Mouse (Mus musculus) frontal cortex, postnatal 36 days (tissue): Measurements from ENCODE around the gene Gtsf1.
"Not testable (repeated sequence)": the region's sequence is repeated elsewhere in the genome, so short reads cannot be mapped to it uniquely, and the experiment has no call there.

ENCODE experiments used
- DNase-seq, 2 experiments: peaks; one replicate each; pipeline ENCODE4 v3.0.0; 2022; ENCODE audit warnings: low spot score in 2 of 2

The Gtsf1 gene

DNA sequence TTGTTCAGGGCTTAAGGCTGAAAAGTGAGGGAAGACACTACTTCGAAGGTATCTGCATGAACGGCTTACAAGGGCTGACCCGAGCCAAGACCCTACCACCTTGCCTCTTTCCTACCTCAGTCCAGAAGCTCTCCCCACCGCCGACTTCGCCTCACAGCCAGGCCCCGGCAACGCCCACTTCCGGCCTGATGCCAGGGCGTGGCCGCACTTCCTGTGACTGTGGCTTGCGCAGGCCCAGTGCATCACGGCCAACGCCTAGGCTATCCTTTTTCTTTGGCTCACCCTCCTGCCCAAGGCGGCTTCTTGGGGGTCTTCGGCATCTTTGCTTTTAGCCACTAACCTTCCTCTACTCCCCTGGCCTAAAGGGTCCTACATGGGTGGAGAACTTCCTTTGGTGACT is at the start of gene Gtsf1:
Gene Gtsf1, minus strand, starts transcription at position 230 of the 400 bp plus-strand sequence.
- DNase-seq, result no peak

DNA sequence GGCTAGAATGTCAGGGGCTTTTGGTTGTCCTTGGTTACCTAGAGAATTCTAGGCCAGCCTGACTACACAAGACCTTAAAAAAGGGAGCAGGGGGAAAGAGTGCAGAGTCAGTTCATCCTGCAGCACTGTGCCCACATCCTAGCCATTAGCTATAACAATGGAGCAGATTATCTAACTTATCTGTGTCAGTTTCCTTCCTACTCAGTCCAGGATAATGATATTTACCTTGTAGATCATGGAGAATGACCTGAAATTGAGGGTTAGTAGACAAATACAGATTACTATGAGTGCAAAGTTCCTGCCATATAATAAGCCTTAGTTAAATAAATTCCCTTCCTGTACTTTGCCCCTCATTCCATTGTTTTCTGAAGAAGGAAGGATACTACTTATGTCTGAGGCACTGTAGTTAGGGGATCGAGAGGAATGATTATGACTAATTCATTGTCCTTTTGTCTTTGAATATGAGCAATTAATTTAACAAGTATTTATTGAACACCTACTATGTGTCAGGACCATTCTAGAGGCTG is 48.9 kb upstream of the Gtsf1 start:
- DNase-seq, result no peak

DNA sequence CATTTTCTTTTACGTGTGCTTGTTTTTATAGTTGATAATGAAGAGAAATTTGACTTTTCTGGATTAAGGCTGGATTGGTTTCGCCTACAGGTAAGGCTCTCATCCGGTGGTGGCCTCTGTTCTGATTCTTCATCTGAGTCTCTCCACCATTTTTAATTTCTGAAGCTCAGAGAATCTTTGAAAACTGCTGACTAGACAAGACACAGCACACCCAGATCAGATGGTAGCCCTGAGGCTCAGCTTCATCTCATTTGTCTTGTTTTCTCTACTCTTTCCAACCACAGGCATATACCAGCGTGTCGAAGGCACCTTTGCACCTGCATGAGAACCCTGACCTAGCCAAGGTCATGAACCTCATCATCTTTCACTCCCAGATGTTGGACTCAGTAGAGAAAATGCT is 43.5 kb upstream of the Gtsf1 start:
- DNase-seq, result no peak

GRCm38 (mm10) chr15:103473182-103473581 is 42.9 kb upstream of the Gtsf1 start:
- DNase-seq, result peak; percentile 34 to 39

DNA sequence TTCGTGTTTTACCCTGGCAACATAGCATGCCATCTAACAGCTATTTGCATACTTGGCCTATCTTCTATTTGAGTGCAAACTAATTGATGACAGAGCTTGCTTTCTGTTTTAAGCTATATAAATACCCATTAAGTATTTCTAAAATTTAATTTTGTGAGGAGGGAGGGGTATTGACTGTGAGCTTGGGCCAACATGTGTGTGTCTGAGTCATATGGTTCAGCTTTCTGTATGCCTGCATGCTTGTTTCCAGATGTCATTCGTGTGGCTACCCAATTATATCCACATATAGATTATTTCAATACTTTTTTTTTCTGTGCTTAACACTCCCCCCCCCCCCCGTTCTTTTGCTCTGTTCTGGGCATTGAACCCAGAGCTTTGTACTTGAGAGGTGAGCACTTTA is 42.0 kb upstream of the Gtsf1 start:
- DNase-seq, result no peak

DNA sequence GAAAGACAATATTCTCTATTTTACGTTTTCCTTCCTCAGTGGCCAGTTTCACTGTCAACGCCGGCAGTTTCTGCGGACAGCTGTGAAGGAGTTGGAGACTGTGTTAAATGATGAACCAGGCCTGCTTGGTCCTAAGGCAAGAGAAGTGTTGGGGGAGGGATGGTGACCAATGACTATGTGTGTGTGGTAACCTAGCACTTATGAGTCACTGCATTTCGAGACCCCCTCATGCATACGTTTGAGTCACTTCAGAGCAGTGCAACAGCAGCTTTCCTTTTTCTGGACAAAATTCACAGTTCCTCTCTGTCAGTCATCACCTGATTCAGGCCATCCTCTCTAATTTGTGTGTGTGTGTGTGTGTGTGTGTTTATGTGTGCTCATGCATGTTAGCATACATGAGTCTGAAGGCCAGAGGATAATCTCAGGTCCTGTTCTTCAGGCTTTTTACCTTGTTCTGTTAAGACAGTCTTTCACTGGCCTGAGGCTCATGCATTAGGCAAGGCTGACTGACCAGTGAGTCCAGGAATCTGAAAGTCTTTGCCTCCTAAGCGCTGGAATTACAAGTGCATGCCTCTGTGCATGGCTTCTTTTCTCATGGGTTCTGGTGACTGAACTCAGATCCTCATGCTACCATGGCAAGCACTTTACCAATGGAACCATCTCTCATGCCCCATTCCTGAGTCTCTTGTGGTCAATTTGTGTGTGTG is 41.4 kb upstream of the Gtsf1 start:
- DNase-seq, result no peak

GRCm38 (mm10) chr15:103462539-103463261 is 32.4 kb upstream of the Gtsf1 start:
- no peak for DNase-seq

GRCm38 (mm10) chr15:103454449-103454848 is 24.2 kb upstream of the Gtsf1 start:
- no peak for DNase-seq

DNA sequence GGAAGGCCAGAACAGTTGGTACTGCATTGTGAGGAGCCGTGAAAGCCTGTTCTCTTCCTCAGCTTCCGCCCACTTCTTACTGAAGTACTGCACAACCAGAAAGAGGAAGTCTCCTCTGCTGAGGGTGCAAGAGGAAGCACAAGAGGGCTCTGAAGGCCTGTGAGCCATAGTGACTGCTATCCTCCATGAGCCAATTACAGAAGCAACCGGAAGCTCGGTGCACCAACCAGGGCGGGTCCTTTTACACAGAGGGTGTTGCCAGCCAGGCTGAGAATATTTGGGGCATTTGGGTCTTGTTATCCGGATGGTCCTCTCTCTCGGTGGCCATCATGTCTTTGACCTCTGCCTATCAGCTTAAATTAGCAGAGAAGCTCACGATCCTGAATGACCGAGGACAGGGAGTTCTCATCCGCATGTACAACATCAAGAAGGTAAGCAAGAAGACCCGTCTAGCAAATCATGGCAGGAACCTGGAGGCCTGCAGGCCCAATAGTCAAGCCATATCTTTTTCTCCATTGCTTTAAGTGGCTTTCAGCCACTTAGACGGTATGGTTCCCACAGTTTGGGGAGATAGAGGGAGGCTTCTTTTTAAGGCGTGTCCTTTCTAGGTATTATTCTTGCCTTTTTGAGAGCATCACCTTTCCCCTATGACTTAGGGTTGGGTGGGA is 23.4 kb upstream of the Gtsf1 start, which contains the start of gene Nckap1l:
Gene Nckap1l, plus strand, starts transcription at position 244 of the 668 bp plus-strand sequence.
- DNase-seq, result no peak

DNA sequence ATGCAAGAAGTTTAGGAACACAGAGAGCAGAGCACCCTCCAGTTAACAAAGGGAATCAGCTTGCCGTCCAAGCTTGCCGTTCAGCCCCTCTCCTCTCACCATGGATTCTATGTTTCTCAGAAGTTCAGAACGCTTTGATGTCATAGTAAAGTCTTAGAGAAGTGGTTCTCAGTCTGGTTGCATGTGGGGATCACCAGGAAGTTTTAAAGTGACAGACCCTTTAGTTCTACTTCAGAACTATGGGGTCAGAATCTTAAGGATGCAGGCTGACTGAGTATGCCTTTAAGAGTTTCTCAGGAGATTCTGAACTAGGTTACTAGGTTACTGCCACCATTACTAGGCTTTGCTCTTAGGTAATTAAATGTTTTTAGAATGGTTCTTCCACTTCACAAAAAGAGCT is 18.1 kb upstream of the Gtsf1 start, which contains the start of gene Gtsf2:
Gene Gtsf2, minus strand, starts transcription at position 101 of the 400 bp plus-strand sequence.
- no peak for DNase-seq

DNA sequence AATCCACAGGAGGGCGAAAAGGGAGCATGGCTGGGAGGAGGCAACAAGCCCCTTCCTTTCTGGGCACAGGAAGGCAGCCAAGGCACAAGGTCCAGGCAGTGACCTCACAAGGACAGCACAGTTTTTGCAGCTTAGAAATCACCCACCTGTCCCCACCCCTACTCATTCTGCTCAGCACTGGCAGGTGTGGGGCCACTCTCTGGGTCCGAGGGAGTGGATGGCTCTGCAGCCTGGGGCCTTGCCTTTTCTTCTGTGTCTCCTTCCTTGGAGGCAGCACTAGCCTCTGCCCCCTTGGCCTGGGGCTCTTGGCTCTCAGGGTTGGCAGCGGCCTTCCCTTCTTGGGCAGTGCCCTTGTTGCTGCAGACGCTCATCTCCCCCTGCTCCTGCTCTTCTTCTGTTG is 15.7 kb upstream of the Gtsf1 start:
- not testable (repeated sequence) for DNase-seq

GRCm38 (mm10) chr15:103427017-103427416 is 3.3 kb downstream of the Gtsf1 start:
- no peak for DNase-seq

DNA sequence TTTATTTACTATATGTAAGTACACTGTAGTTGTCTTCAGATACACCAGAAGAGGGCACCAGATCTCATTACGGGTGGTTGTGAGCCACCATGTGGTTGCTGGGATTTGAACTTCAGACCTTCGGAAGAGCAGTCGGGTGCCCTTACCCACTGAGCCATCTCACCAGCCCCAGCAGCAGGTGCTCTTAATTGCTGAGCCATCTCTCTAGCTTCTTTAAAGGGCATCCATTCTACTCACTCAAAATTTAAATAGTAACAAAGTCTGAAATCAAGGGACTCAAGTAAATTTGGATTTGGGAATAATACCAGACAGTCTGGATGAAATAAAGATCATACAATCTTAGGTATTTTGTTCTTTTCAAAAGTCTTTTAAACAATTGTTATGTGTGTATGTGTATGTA is 24.7 kb downstream of the Gtsf1 start:
- DNase-seq, result not testable (repeated sequence)

DNA sequence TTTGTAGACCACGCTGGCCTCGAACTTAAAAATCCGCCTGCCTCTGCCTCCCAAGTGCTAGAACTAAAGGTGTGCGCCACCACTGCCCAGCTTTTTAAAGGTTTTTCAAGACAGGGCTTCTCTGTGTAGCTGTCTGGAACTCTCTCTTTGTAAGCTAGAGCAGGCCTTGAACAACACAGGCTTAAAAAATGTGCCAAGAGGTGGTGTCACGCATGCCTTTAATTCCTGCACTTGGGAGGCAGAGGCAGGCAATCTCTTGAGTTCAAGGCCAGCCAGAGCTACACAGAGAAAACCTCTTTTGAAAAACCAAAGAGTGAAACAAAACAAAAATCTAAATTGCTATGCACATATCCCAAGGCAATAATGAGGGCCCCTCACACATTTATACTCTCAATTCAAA is 28.9 kb downstream of the Gtsf1 start:
- no peak for DNase-seq

DNA sequence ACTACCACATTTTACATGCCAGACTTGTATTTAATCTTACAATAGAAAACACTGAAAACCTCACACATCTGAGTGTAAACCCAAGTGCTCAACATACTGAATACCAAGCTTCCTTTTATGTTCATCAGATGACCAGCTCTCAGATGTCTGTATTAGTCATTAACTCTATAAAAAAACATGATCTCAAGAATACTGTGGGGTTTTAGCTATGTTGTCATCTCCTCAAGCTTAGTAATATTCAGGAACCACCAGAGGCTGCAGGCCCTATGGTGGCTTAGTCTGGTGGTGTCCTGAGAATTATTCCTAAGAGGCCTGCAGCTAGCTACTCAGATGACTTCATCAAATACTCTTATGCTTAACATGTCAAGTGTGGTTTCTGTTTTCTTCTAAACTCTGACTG is 36.7 kb downstream of the Gtsf1 start:
- DNase-seq, result no peak

DNA sequence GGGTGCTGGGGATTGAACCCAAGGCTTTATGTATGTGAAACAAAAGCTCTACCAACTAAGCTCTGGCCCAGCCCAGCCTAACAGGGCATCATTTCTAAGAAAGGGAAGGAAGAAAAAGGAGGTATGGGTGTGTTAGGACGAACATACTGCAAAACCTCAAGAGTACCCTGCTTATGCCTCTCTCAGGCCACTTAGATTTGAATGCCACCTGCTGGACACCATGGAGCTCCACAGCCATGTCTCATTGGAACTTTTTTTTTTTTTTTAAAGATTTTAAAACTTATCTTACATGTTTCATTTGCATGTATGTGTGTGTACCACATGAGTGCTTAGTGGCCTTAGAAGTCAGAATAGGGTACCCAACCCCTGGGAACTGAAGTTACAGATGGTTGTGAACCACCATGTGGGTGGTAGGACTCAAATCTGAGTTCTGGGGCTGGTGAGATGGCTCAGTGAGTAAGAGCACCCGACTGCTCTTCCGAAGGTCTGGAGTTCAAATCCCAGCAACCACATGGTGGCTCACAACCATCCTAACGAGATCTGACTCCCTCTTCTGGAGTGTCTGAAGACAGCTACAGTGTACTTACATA is 41.6 kb downstream of the Gtsf1 start:
- no peak for DNase-seq

DNA sequence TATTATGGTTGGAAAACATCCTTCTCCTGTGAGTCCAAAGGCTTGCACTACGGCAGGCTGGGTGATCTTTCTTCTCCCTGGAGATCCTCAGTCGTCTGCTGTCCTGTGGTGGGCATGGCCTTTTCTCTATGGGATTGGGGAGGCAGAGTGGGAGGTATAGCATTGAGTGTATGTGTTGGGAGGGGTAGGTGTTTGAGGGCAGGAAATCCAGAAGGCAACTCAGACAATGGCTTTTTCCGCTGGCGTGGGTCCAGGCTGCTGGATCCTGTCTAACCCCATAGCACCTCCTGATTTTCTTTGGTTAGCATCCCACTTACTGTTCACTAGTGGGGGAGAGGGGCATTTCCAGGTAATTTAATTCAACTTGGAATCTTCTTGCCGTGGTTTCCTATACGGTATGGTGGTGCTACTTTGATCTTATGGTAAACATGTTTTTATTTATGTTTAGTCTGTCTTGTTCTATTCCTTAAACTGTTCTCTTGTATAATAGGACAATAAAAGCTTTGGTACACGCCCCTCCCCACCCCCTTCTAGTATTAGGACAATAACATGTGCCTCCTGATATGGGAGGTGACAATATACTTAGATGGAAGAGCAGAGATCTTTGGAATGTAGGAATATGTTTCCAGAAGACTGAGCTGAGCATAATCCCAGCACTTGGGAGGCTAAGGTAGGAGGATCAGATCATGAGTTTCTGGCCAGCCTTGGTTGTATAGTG is 46.3 kb downstream of the Gtsf1 start:
- DNase-seq, result no peak

- no peak for DNase-seq
Observed at GRCm38 (mm10) chr15:103382795-103383406, 47.4 kb downstream of the Gtsf1 start.

- DNase-seq, result no peak
Observed at GRCm38 (mm10) chr15:103382075-103382474, 48.2 kb downstream of the Gtsf1 start.

- no peak for DNase-seq
Observed at GRCm38 (mm10) chr15:103378665-103379356, 51.5 kb downstream of the Gtsf1 start.
